Mouse (Mus musculus) midbrain, embryonic 10.5 days (tissue): ENCODE results near the gene Phykpl. TPM values are rescaled to one million over a fixed set of nuclear protein-coding genes. Genes with fewer than 3 reads are reported as not detected.

Experiments used
- DNase-seq: peaks from one replicate; pipeline ENCODE4 v3.0.0-alpha.2; 2017; ENCODE audit warnings: low spot score
- H3K27ac ChIP-seq: fragments of 300-500 bp; sonication (generic); replicated peaks from 2 replicates; pipeline ENCODE4 v1.5.1; 2016; ENCODE audit warnings: mild to moderate bottlenecking
- H3K27me3 ChIP-seq: fragments of 300-500 bp; sonication (generic); 2 replicates; pipeline ENCODE4 v1.6.1; 2016; ENCODE audit warnings: low read depth, mild to moderate bottlenecking; ENCODE audit not compliant: poor library complexity, severe bottlenecking
- H3K36me3 ChIP-seq: fragments of 300-500 bp; sonication (generic); 2 replicates; pipeline ENCODE4 v1.6.1; 2016; ENCODE audit warnings: mild to moderate bottlenecking, moderate library complexity
- H3K4me1 ChIP-seq: fragments of 300-500 bp; sonication (generic); 2 replicates; pipeline ENCODE4 v1.6.1; 2016
- H3K4me3 ChIP-seq: fragments of 300-500 bp; sonication (generic); 2 replicates; pipeline ENCODE4 v1.5.1; 2016; ENCODE audit warnings: mild to moderate bottlenecking, moderate library complexity
- H3K9me3 ChIP-seq: fragments of 300-500 bp; sonication (generic); replicated peaks from 2 replicates; pipeline ENCODE4 v1.6.1; 2016; ENCODE audit warnings: mild to moderate bottlenecking
- WGBS: fragments of 180-500 bp; shearing (Covaris S2); methylation state at CpG from one replicate; pipeline ENCODE4 v1.1.7; 2016; 5-methylcytosine and 5-hydroxymethylcytosine counted together
- polyA plus RNA-seq: library from polyadenylated mRNA; unstranded; fragments of >200 nt; fragmentation: Nextera tagmentation; extraction: Ambion mirVana; gene quantifications from 2 replicates; pipeline ENCODE4 v1.2.1, GENCODE M21; 2016

Gene Phykpl
- polyA plus RNA-seq, 1 experiment from 2014 or later, result 14.4 TPM

DNA sequence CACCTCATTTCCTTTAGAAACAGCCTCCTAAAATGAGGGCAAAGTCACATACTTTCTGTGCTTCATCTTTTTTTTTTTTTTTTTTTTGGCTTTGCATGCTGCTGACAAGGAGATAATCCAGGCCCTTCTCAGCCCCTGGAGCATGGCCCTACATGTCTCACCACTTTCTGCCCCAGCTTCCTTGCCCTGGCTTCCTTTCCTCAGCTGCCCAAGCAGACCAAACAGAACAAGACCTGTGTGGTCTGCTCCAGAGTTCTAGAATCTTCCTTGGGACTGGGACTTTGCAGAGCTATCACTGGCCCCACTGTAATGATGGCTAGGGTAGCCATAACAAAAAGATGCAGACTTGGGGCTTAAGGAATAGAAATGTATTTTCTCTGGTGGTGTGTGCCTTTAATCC, 5.4 kb downstream of the Phykpl start:
- H3K9me3 ChIP-seq, result no peaks in the 10 kb centered on the region

GRCm38 (mm10) chr11:51591168-51591567, 6.6 kb downstream of the Phykpl start:
- no peak overlapping the region for H3K27ac ChIP-seq
- no peaks in the 10 kb centered on the region for H3K27me3 ChIP-seq
- H3K4me1 ChIP-seq, result peaks cover 3% of the 10 kb centered on the region; the same call in 1 of the 2 replicates
- H3K36me3 ChIP-seq, result peaks cover 100% of the 10 kb centered on the region
- H3K4me3 ChIP-seq, result no peak overlapping the region
- no peaks in the 10 kb centered on the region for H3K9me3 ChIP-seq
- no peak for DNase-seq
- 86% methylated on average over 7 of the region's 7 CpGs for WGBS

More for the DNA sequence above, 5.4 kb downstream of the Phykpl start:
- Histone ChIP-seq H3K36me3 (peaks cover 95% of the 10 kb centered on the region), H3K27me3 (no peaks in the 10 kb centered on the region), H3K4me1 (peaks cover 14% of the 10 kb centered on the region), H3K4me3 (no peak overlapping the region), H3K27ac (no peak overlapping the region)
- no peak for DNase-seq

DNA sequence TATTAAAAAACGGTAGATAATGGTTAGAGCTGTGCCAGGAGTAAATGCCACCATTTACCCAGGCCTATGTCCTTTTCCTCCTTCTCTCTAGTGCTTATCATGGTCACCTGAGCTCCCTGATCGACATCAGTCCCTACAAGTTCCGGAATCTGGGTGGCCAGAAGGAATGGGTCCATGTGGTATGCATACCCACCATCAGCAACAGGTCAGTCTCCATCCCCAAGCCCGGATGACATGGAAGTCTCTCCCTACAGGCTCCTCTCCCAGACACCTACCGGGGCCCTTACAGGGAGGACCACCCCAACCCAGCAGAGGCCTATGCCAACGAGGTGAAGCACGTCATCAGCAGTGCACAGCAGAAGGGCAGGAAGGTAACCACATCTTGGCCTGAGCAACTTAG, 7.4 kb downstream of the Phykpl start:
- no peak for DNase-seq
- H3K36me3 ChIP-seq, result peaks cover 100% of the 10 kb centered on the region
- 94% methylated on average over 7 of the region's 7 CpGs for WGBS

DNA sequence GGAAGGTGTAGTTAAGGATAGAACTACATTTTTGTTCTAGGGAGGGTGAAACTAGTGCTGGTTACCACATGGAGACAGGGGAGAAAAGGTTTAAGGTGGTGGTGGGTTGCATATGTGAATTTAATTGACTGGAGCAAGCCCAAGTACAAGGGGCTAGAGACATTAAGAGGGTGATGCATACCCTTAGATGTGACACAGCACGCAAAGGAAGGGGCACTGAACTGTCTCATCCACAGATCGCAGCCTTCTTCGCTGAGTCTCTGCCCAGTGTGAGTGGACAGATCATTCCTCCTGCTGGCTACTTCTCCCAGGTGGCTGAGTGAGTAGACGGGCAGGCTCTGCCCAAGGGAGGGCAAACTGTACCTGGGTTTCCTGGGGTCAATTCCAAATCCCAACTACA, 8.8 kb downstream of the Phykpl start:
- no peak for DNase-seq
- peaks cover 100% of the 10 kb centered on the region for H3K36me3 ChIP-seq
- no peaks in the 10 kb centered on the region for H3K9me3 ChIP-seq
- H3K4me3 ChIP-seq, result no peak overlapping the region
- no peak overlapping the region for H3K27ac ChIP-seq
- WGBS, result 97% methylated on average over 4 of the region's 4 CpGs
- H3K27me3 ChIP-seq, result no peaks in the 10 kb centered on the region
- no peaks in the 10 kb centered on the region for H3K4me1 ChIP-seq

More for the DNA sequence above, 7.4 kb downstream of the Phykpl start:
- Histone ChIP-seq H3K9me3 (no peaks in the 10 kb centered on the region), H3K4me1 (no peaks in the 10 kb centered on the region), H3K4me3 (no peak overlapping the region), H3K27ac (no peak overlapping the region), H3K27me3 (no peaks in the 10 kb centered on the region)

DNA sequence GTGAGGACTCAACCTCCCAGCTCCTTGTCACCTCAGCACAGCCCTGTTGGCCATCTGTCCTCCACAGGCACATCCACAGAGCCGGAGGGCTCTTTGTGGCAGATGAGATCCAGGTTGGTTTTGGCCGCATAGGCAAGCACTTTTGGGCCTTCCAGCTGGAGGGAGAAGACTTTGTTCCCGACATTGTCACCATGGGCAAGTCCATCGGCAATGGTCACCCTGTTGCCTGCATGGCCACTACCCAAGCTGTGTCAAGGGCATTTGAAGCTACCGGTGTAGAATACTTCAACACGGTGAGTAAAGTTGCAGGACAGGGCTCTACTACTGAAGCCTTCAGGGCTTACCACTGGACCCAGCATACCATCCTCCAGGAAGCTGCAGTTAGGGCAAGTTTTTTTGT, 9.3 kb downstream of the Phykpl start:
- WGBS, result 91% methylated on average over 6 of the region's 6 CpGs
- Histone ChIP-seq H3K36me3 (peaks cover 100% of the 10 kb centered on the region), H3K27me3 (no peaks in the 10 kb centered on the region), H3K4me3 (no peak overlapping the region), H3K9me3 (no peaks in the 10 kb centered on the region), H3K27ac (no peak overlapping the region), H3K4me1 (no peaks in the 10 kb centered on the region)
- DNase-seq, result no peak

GRCm38 (mm10) chr11:51594715-51595350, 10.3 kb downstream of the Phykpl start:
- DNase-seq, result no peak
- Histone ChIP-seq H3K27me3 (no peaks in the 10 kb centered on the region), H3K4me1 (no peaks in the 10 kb centered on the region), H3K36me3 (peaks cover 100% of the 10 kb centered on the region), H3K4me3 (no peak overlapping the region), H3K9me3 (no peaks in the 10 kb centered on the region), H3K27ac (no peak overlapping the region)
- WGBS, result 88% methylated on average over 3 of the region's 3 CpGs

- Histone ChIP-seq H3K9me3 (no peaks in the 10 kb centered on the region), H3K36me3 (peaks cover 100% of the 10 kb centered on the region), H3K4me1 (no peaks in the 10 kb centered on the region), H3K27me3 (no peaks in the 10 kb centered on the region), H3K27ac (no peak overlapping the region), H3K4me3 (no peak overlapping the region)
- DNase-seq, result no peak
- 100% methylated on average over 1 of the region's 1 CpGs for WGBS
Observed at GRCm38 (mm10) chr11:51595459-51596083, 11.0 kb downstream of the Phykpl start.

DNA sequence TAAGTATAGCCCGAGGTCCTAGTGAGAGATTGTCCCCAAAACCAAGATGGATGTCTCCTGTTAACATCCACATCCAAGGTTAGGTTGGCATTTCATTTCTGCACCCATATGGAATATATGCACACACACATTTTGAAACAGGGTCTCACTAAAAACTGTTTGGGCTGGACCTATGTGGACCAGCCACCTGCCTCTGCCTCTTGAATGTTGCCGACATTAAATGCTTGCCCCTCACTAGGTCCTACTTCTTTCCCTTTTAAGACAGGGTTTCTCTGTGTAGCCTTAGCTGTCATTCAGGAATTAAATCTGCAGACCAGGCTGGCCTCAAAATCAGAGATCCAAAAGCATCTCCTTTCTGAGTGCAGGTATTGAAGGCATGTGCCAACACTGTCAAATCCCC, 13.0 kb downstream of the Phykpl start:
- peaks cover 12% of the 10 kb centered on the region for H3K4me1 ChIP-seq
- no peaks in the 10 kb centered on the region for H3K27me3 ChIP-seq
- no peaks in the 10 kb centered on the region for H3K9me3 ChIP-seq
- peaks cover 100% of the 10 kb centered on the region for H3K36me3 ChIP-seq
- no peak overlapping the region for H3K4me3 ChIP-seq
- H3K27ac ChIP-seq, result no peak overlapping the region
- 90% methylated on average over 2 of the region's 2 CpGs for WGBS
- DNase-seq, result no peak

GRCm38 (mm10) chr11:51602253-51602652, 17.7 kb downstream of the Phykpl start:
- Histone ChIP-seq H3K27ac (no peak overlapping the region), H3K36me3 (peaks cover 89% of the 10 kb centered on the region), H3K27me3 (no peaks in the 10 kb centered on the region), H3K9me3 (no peaks in the 10 kb centered on the region), H3K4me3 (peak overlapping the region; percentile 24; the same call in 1 of the 2 replicates), H3K4me1 (peaks cover 41% of the 10 kb centered on the region)
- WGBS, result 98% methylated on average over 3 of the region's 3 CpGs
- no peak for DNase-seq

- Histone ChIP-seq H3K9me3 (no peaks in the 10 kb centered on the region), H3K4me1 (peaks cover 48% of the 10 kb centered on the region), H3K36me3 (peaks cover 53% of the 10 kb centered on the region), H3K4me3 (peak overlapping the region; percentile 100), H3K27me3 (no peaks in the 10 kb centered on the region), H3K27ac (peak overlapping the region; percentile 100)
- peak; percentile 78 for DNase-seq
- under 1% methylated on average over 81 of the region's 81 CpGs for WGBS
Observed at GRCm38 (mm10) chr11:51605602-51606446, 21.3 kb downstream of the Phykpl start.

- no peaks in the 10 kb centered on the region for H3K9me3 ChIP-seq
- peak; percentile 98 for DNase-seq
- H3K4me1 ChIP-seq, result peaks cover 45% of the 10 kb centered on the region
- under 1% methylated on average over 91 of the region's 91 CpGs for WGBS
- H3K36me3 ChIP-seq, result peaks cover 45% of the 10 kb centered on the region
- H3K27me3 ChIP-seq, result no peaks in the 10 kb centered on the region
- H3K4me3 ChIP-seq, result peak within 1 kb of the TSS; percentile 100
- H3K27ac ChIP-seq, result peak within 1 kb of the TSS; percentile 100
Observed at GRCm38 (mm10) chr11:51606447-51607095, 22.0 kb downstream of the Phykpl start, which contains the start of gene Hnrnpab. Gene Hnrnpab (minus strand): TSS chr11:51606847.

- DNase-seq, result no peak
- peaks cover 39% of the 10 kb centered on the region for H3K4me1 ChIP-seq
- peaks cover 39% of the 10 kb centered on the region for H3K36me3 ChIP-seq
- H3K9me3 ChIP-seq, result no peaks in the 10 kb centered on the region
- WGBS, result 11% methylated on average over 15 of the region's 15 CpGs
- H3K27ac ChIP-seq, result peak overlapping the region; percentile 100
- H3K27me3 ChIP-seq, result no peaks in the 10 kb centered on the region
- H3K4me3 ChIP-seq, result peak overlapping the region; percentile 100
Observed at GRCm38 (mm10) chr11:51607096-51607738, 22.7 kb downstream of the Phykpl start.
